Mouse (Mus musculus): ENCODE data around the gene Mapk11. TPM values are rescaled to one million over a fixed set of nuclear protein-coding genes. Genes with fewer than 3 reads are reported as not detected.
A peak's percentile ranks its signal among the peaks of the same experiment; 100 is the strongest.

The Mapk11 gene
- polyA plus RNA-seq, 1 experiment from 2014 or later = 3.3 TPM

DNA sequence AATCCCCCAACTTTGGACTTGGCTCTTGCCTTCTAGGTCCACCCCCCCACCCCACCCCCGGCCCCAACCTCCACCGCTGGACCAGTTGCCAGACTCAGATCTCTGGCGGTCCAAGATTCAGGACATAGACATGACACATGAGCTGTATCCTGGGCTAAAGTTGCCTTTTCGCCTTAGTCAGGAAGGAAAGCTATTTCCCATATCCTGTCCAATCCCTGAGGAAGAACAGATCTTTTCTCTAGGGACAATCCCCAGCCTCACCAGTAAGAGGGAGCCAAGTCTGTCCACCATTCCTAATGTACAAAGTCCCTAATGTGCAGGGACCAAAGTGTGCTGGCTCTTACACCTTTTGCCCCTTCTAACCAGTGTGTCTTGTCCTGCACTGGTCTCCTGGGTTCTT, 7.5 kb downstream of the Mapk11 start:
- peaks cover 5% of the 10 kb centered on the region for H3K4me1 ChIP-seq (replicated peaks; ENCODE audit: control insufficient read depth, insufficient read depth, low read length)
- ATAC-seq (replicated peaks; ENCODE audit: low FRiP score) (no peak), DNase-seq (ENCODE audit: low spot score) (no peak)
- no peak overlapping the region for H3K27ac ChIP-seq (ENCODE audit: low read depth, low read length)
- no peak overlapping the region for H3K4me2 ChIP-seq
- no peaks in the 10 kb centered on the region for H3K36me3 ChIP-seq (ENCODE audit: control insufficient read depth, insufficient read depth, low read length)
- no peak overlapping the region for H3K4me3 ChIP-seq (ENCODE audit: low read depth, low read length)
- 44% methylated on average over 4 of the region's 4 CpGs for WGBS
- no peaks in the 10 kb centered on the region for H3K9me3 ChIP-seq (ENCODE audit: control insufficient read depth, low read length)
- no peak overlapping the region for H3K9ac ChIP-seq (ENCODE audit: low read depth, low read length)
- H3K27me3 ChIP-seq (replicated peaks; ENCODE audit: control insufficient read depth, insufficient read depth, low read length) = peaks cover 95% of the 10 kb centered on the region

DNA sequence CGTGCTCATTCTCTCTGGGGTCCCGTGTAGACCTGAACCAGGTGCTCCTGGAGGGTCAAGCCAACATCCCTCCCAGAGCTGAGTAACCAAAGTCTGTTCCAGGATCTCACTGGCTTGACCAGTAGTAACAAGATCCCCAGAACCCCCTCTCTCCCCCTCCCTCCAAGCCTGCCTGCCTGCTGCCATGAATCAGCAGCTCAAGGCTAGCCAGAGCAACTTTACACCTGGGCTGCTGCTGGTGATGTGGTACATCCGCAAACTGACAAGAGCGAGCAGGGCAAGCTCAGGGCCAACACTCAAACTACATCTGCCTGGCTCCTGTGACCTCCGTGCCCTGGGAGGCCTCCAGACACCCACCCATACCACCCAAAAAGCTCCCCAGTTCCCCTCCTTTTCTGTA, 8.0 kb downstream of the Mapk11 start:
- DNase-seq (ENCODE audit: low spot score) (no peak), ATAC-seq (replicated peaks; ENCODE audit: low FRiP score) (no peak)
- H3K4me3 ChIP-seq (ENCODE audit: low read depth, low read length) = no peak overlapping the region
- no peak overlapping the region for H3K27ac ChIP-seq (ENCODE audit: low read depth, low read length)
- H3K9ac ChIP-seq (ENCODE audit: low read depth, low read length) = no peak overlapping the region
- peaks cover 90% of the 10 kb centered on the region for H3K27me3 ChIP-seq (replicated peaks; ENCODE audit: control insufficient read depth, insufficient read depth, low read length)
- H3K4me1 ChIP-seq (replicated peaks; ENCODE audit: control insufficient read depth, insufficient read depth, low read length) = peaks cover 5% of the 10 kb centered on the region
- H3K4me2 ChIP-seq = no peak overlapping the region
- WGBS = 20% methylated on average over 5 of the region's 5 CpGs
- no peaks in the 10 kb centered on the region for H3K36me3 ChIP-seq (ENCODE audit: control insufficient read depth, insufficient read depth, low read length)
- H3K9me3 ChIP-seq (ENCODE audit: control insufficient read depth, low read length) = no peaks in the 10 kb centered on the region

DNA sequence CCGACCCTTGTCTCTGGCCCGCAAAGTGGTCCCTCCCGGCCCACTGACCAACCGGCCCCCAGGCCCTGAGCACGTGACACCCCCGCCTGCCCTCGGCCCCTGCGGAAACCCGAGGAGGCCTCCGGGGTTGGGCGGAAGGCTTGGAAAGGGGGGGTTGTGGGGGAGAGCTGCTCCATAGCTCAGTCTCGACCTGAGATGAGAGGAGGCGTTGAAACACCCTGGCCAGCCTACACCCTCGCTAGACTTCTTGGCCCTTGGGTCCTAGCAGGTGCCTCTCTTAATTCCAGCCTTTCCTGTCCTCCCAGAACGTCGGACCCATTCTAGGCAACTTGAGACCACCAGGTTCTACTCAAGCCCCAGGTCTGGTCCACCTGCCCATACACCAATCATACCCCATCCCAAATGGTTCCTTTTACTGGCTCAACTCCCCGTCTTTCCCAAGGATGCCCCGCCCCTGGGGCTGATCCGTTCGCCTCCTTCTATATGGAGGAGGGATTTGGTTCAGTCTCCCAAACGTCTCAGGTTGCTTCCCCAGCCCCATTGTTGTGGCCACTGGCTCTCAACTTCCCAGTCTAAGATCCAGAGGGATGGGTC, 8.7 kb downstream of the Mapk11 start, which contains the start of gene Mapk12:
TSS of gene Mapk12 (minus strand) at position 45 of the 594 bp plus-strand sequence.
- peak; percentile 43; the same call in 1 of the 2 replicates for ATAC-seq (replicated peaks; ENCODE audit: low FRiP score)
- WGBS = 3% methylated on average over 21 of the region's 21 CpGs
- no peak for DNase-seq (ENCODE audit: low spot score)

DNA sequence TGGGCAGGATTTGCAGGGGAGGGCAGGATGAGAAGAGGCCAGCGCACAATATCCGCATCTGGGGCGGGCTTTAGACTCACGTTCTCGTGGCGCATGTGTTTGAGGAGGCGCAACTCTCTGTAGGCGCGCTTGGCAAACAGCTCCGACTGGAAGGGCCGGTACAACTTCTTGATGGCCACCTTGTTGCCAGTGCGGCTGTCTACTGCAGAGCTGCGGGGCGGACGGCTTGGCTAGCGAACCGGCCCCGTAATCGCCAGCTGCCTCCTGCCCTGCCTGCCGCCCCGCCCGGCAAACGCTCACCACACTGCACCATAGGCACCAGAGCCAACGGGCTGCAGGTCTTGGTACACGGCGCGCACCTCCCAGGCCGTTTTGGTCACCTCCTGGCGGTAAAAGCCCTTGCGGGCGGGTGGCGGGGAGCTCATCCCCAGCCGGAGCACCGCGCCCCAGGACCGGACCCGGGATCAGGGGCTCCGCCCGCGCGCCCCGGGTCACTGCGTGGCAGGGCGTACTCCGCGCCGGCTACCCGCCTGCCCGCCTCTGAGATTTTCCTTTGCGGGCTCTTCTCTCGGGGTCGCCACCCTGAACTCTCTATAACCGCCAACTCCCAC, 9.3 kb downstream of the Mapk11 start:
- Histone ChIP-seq H3K4me1 (replicated peaks; ENCODE audit: control insufficient read depth, insufficient read depth, low read length) (peaks cover 5% of the 10 kb centered on the region), H3K4me3 (ENCODE audit: low read depth, low read length) (peak overlapping the region; percentile 48)

More for the DNA sequence above, 8.7 kb downstream of the Mapk11 start, which contains the start of gene Mapk12:
- Histone ChIP-seq H3K9me3 (ENCODE audit: control insufficient read depth, low read length) (no peaks in the 10 kb centered on the region), H3K36me3 (ENCODE audit: control insufficient read depth, insufficient read depth, low read length) (no peaks in the 10 kb centered on the region), H3K4me2 (peak within 1 kb of the TSS; percentile 68), H3K4me3 (ENCODE audit: low read depth, low read length) (peak within 1 kb of the TSS; percentile 48), H3K27me3 (replicated peaks; ENCODE audit: control insufficient read depth, insufficient read depth, low read length) (peaks cover 85% of the 10 kb centered on the region), H3K4me1 (replicated peaks; ENCODE audit: control insufficient read depth, insufficient read depth, low read length) (peaks cover 5% of the 10 kb centered on the region), H3K9ac (ENCODE audit: low read depth, low read length) (peak within 1 kb of the TSS; percentile 35; the same call in 1 of the 2 replicates), H3K27ac (ENCODE audit: low read depth, low read length) (no peak within 1 kb of the TSS)

DNA sequence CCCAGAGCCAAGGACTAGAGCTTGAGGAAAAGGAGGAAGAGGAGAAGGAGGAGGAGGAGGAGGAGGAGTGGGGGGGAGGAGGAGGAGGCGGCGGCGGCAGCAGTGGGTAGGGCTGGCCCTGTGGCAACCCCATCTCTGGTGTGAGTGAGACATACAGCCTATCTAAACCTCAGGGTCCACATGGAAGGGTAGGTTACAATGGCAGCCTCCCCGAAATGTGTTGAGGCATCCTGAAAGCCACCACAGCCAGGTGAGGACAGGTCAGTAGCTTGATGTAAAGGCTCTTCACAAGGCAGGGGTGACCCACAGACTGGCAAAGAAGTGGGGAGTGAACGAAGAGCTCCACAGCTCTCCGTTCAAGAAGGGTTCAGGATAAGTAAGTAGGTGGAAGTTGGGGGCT, 10.9 kb downstream of the Mapk11 start:
- WGBS = 78% methylated on average over 6 of the region's 6 CpGs
- peaks cover 65% of the 10 kb centered on the region for H3K27me3 ChIP-seq (replicated peaks; ENCODE audit: control insufficient read depth, insufficient read depth, low read length)

More for the DNA sequence above, 9.3 kb downstream of the Mapk11 start:
- no peaks in the 10 kb centered on the region for H3K36me3 ChIP-seq (ENCODE audit: control insufficient read depth, insufficient read depth, low read length)
- H3K9ac ChIP-seq (ENCODE audit: low read depth, low read length) = peak overlapping the region; percentile 35; the same call in 1 of the 2 replicates
- ATAC-seq (replicated peaks; ENCODE audit: low FRiP score) (no peak), DNase-seq (ENCODE audit: low spot score) (no peak)
- H3K27me3 ChIP-seq (replicated peaks; ENCODE audit: control insufficient read depth, insufficient read depth, low read length) = peaks cover 79% of the 10 kb centered on the region
- H3K27ac ChIP-seq (ENCODE audit: low read depth, low read length) = no peak overlapping the region
- H3K4me2 ChIP-seq = peak overlapping the region; percentile 68
- H3K9me3 ChIP-seq (ENCODE audit: control insufficient read depth, low read length) = no peaks in the 10 kb centered on the region
- WGBS = under 1% methylated on average over 53 of the region's 53 CpGs

DNA sequence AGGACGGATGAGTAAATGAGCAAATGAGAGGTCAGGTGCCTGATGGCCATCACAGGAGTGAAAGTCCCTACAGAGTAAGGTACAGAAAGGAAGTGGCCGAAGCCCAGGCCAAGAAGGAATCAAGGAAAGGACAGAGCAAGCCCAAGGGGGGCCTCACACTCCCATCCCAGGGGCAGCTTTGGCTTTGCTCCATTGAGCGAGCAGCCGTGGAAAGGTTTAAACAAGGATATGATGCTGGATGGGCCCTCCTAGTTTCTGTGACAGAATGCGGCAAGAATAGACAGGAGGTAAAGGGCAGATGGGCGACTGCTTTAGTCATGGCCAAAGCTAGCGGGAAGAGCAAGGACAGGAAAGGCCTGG, 11.4 kb downstream of the Mapk11 start:
- no peaks in the 10 kb centered on the region for H3K36me3 ChIP-seq (ENCODE audit: control insufficient read depth, insufficient read depth, low read length)
- no peak overlapping the region for H3K27ac ChIP-seq (ENCODE audit: low read depth, low read length)
- H3K4me1 ChIP-seq (replicated peaks; ENCODE audit: control insufficient read depth, insufficient read depth, low read length) = peaks cover 5% of the 10 kb centered on the region
- no peak overlapping the region for H3K9ac ChIP-seq (ENCODE audit: low read depth, low read length)
- no peak overlapping the region for H3K4me2 ChIP-seq
- H3K4me3 ChIP-seq (ENCODE audit: low read depth, low read length) = no peak overlapping the region
- H3K27me3 ChIP-seq (replicated peaks; ENCODE audit: control insufficient read depth, insufficient read depth, low read length) = peaks cover 61% of the 10 kb centered on the region
- no peaks in the 10 kb centered on the region for H3K9me3 ChIP-seq (ENCODE audit: control insufficient read depth, low read length)
- 78% methylated on average over 7 of the region's 7 CpGs for WGBS
- DNase-seq (ENCODE audit: low spot score) (no peak), ATAC-seq (replicated peaks; ENCODE audit: low FRiP score) (no peak)

More for the DNA sequence above, 10.9 kb downstream of the Mapk11 start:
- H3K4me2 ChIP-seq = no peak overlapping the region
- no peaks in the 10 kb centered on the region for H3K9me3 ChIP-seq (ENCODE audit: control insufficient read depth, low read length)
- H3K4me3 ChIP-seq (ENCODE audit: low read depth, low read length) = no peak overlapping the region
- DNase-seq (ENCODE audit: low spot score) = no peak
- no peak overlapping the region for H3K27ac ChIP-seq (ENCODE audit: low read depth, low read length)
- no peaks in the 10 kb centered on the region for H3K36me3 ChIP-seq (ENCODE audit: control insufficient read depth, insufficient read depth, low read length)
- no peak overlapping the region for H3K9ac ChIP-seq (ENCODE audit: low read depth, low read length)
- H3K4me1 ChIP-seq (replicated peaks; ENCODE audit: control insufficient read depth, insufficient read depth, low read length) = peaks cover 5% of the 10 kb centered on the region
- ATAC-seq (replicated peaks; ENCODE audit: low FRiP score) = no peak

DNA sequence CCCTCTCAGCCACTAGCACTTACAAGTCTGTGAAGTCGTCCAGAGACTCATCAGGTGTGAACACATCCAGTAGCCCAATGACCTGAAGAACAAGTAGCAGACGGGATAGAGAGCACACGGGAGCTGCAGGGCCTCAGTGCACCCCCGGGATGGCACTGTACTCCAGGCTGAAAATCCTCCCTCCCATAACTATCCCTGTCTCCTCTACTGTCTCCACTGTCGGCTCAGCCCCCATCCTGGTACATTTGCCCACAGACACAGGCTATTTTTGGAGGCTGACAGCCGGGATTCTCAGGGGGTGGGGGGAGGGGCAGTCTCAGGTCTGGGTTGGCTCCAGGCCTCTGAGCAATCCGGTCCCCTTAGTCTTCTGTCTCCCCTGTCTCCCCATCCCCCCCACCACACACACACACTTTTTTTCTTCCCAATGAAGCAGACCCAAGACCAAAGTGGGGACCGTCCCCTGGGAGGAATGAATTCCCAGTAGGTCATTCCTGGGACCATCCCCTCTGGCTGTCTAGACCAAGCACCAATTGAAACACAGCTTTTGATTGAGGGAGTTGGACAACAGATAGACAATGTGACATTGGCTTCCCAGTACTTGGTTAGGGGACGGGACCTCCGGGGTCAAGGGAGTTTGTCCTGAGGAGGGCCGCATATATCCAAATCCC, 11.9 kb downstream of the Mapk11 start:
- no peak overlapping the region for H3K4me3 ChIP-seq (ENCODE audit: low read depth, low read length)
- H3K27me3 ChIP-seq (replicated peaks; ENCODE audit: control insufficient read depth, insufficient read depth, low read length) = peaks cover 56% of the 10 kb centered on the region
- no peak overlapping the region for H3K9ac ChIP-seq (ENCODE audit: low read depth, low read length)
- WGBS = 70% methylated on average over 11 of the region's 11 CpGs
- H3K27ac ChIP-seq (ENCODE audit: low read depth, low read length) = no peak overlapping the region
- ATAC-seq (replicated peaks; ENCODE audit: low FRiP score) = no peak
- no peaks in the 10 kb centered on the region for H3K36me3 ChIP-seq (ENCODE audit: control insufficient read depth, insufficient read depth, low read length)
- H3K9me3 ChIP-seq (ENCODE audit: control insufficient read depth, low read length) = no peaks in the 10 kb centered on the region
- H3K4me1 ChIP-seq (replicated peaks; ENCODE audit: control insufficient read depth, insufficient read depth, low read length) = peaks cover 5% of the 10 kb centered on the region
- no peak for DNase-seq (ENCODE audit: low spot score)
- no peak overlapping the region for H3K4me2 ChIP-seq

DNA sequence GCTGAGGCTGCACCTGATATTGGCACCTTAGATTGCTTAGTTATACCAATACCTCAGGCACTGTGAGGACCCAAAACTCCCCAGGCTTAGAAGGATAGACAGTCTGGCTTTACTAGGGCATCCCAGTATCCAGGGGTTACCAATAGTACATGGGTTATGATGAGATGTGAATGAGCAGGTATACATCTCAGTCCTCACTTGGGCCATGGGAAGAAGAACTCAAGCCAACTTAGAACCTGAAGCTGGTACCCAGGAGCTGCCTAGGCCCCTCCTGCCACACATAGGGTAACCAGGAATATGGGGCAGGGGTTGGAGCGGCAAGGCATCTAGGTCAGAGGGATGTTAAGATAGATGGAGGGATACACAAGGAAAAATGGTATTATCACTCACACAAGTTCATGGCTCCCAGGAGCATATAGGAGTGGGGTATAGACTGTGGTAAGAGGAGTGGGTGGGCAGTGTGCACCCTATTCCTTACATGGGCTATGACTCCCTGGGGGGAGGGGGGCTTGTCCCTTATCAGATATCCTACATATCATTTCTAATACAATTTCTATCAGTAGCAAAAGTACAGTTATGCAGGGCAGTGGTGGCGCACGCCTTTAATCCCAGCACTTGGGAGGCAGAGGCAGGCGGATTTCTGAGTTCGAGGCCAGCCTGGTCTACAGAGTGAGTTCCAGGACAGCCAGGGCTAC, 12.8 kb downstream of the Mapk11 start:
- no peak overlapping the region for H3K27ac ChIP-seq (ENCODE audit: low read depth, low read length)
- H3K9ac ChIP-seq (ENCODE audit: low read depth, low read length) = no peak overlapping the region
- WGBS = 88% methylated on average over 5 of the region's 5 CpGs
- ATAC-seq (replicated peaks; ENCODE audit: low FRiP score) (no peak), DNase-seq (ENCODE audit: low spot score) (no peak)
- H3K27me3 ChIP-seq (replicated peaks; ENCODE audit: control insufficient read depth, insufficient read depth, low read length) = peaks cover 46% of the 10 kb centered on the region
- H3K4me3 ChIP-seq (ENCODE audit: low read depth, low read length) = no peak overlapping the region
- no peaks in the 10 kb centered on the region for H3K36me3 ChIP-seq (ENCODE audit: control insufficient read depth, insufficient read depth, low read length)
- no peaks in the 10 kb centered on the region for H3K9me3 ChIP-seq (ENCODE audit: control insufficient read depth, low read length)
- peaks cover 5% of the 10 kb centered on the region for H3K4me1 ChIP-seq (replicated peaks; ENCODE audit: control insufficient read depth, insufficient read depth, low read length)
- H3K4me2 ChIP-seq = no peak overlapping the region

All from liver, embryonic 11.5 days (tissue).